Mouse (Mus musculus) kidney, embryonic 16.5 days (tissue): ENCODE measurements around the gene Gys1. TPM values are rescaled to one million over a fixed set of nuclear protein-coding genes. Genes with fewer than 3 reads are reported as not detected.

Source experiments
- ATAC-seq: fragments of 200-750 bp; cut with Nextera tagmentation; 2 replicates; pipeline ENCODE4 v1.8.0; 2017; ENCODE audit warnings: moderate TSS enrichment; ENCODE audit not compliant: low FRiP score, low TSS enrichment
- H3K27ac ChIP-seq: fragments of 300-500 bp; sonication (generic); 2 replicates; pipeline ENCODE4 v1.5.1; 2014; ENCODE audit warnings: low read length
- H3K27me3 ChIP-seq: fragments of 300-500 bp; sonication (generic); 2 replicates; pipeline ENCODE4 v1.6.1; 2014; ENCODE audit warnings: low read length, control low read depth, mixed read lengths; ENCODE audit not compliant: insufficient read depth
- H3K36me3 ChIP-seq: fragments of 300-500 bp; sonication (generic); 2 replicates; pipeline ENCODE4 v1.6.1; 2014; ENCODE audit warnings: low read length, control low read depth, mixed read lengths; ENCODE audit not compliant: insufficient read depth
- H3K4me1 ChIP-seq: fragments of 300-500 bp; sonication (generic); 2 replicates; pipeline ENCODE4 v1.6.1; 2014; ENCODE audit warnings: low read length, control low read depth, mixed read lengths; ENCODE audit not compliant: insufficient read depth
- H3K4me2 ChIP-seq: fragments of 300-500 bp; sonication (generic); replicated peaks from 2 replicates; pipeline ENCODE4 v1.6.1; 2014; ENCODE audit warnings: low read depth, low read length
- H3K4me3 ChIP-seq: fragments of 300-500 bp; sonication (generic); 2 replicates; pipeline ENCODE4 v1.5.1; 2014; ENCODE audit warnings: mild to moderate bottlenecking, low read length
- H3K9ac ChIP-seq: fragments of 300-500 bp; sonication (generic); replicated peaks from 2 replicates; pipeline ENCODE4 v1.6.1; 2014; ENCODE audit warnings: low read length
- H3K9me3 ChIP-seq: fragments of 300-500 bp; sonication (generic); 2 replicates; pipeline ENCODE4 v1.6.1; 2016; ENCODE audit warnings: low read length, control low read depth
- WGBS: fragments of 180-500 bp; shearing (Covaris S2); extraction: QIAGEN DNeasy Blood & Tissue Kit; methylation state at CpG from one replicate; pipeline ENCODE4 v1.1.7; 2014; 5-methylcytosine and 5-hydroxymethylcytosine counted together
- polyA plus RNA-seq: library from polyadenylated mRNA; unstranded; fragments of >200 nt; fragmentation: Nextera tagmentation; extraction: Ambion mirVana; gene quantifications from 2 replicates; pipeline ENCODE4 v1.2.1, GENCODE M21; 2015

Gene Gys1
- polyA plus RNA-seq, 1 experiment from 2014 or later: 51.7 TPM

GRCm38 (mm10) chr7:45486761-45487415, 52.2 kb downstream of the Gys1 start, which contains the start of gene Gm45808:
Gene Gm45808 (minus strand): TSS chr7:45486811.
- ATAC-seq: no peak
- Histone ChIP-seq H3K4me3 (no peak within 1 kb of the TSS), H3K4me1 (peaks cover 26% of the 10 kb centered on the region), H3K4me2 (no peak within 1 kb of the TSS), H3K27ac (no peak within 1 kb of the TSS), H3K9me3 (no peaks in the 10 kb centered on the region), H3K36me3 (no peaks in the 10 kb centered on the region), H3K9ac (no peak within 1 kb of the TSS), H3K27me3 (no peaks in the 10 kb centered on the region)
- 79% methylated on average over 12 of the region's 12 CpGs for WGBS

- peak overlapping the region; percentile 74 for H3K9ac ChIP-seq
- peak overlapping the region; percentile 53 for H3K4me3 ChIP-seq
- H3K4me1 ChIP-seq: peaks cover 26% of the 10 kb centered on the region
- no peak overlapping the region for H3K27ac ChIP-seq
- 38% methylated on average over 11 of the region's 11 CpGs for WGBS
- peaks cover 7% of the 10 kb centered on the region; the same call in 1 of the 2 replicates for H3K36me3 ChIP-seq
- H3K9me3 ChIP-seq: no peaks in the 10 kb centered on the region
- peak overlapping the region; percentile 67 for H3K4me2 ChIP-seq
- ATAC-seq: peak; percentile 28; the same call in 1 of the 2 replicates
- no peaks in the 10 kb centered on the region for H3K27me3 ChIP-seq
Observed at GRCm38 (mm10) chr7:45487861-45488292, 53.2 kb downstream of the Gys1 start.

GRCm38 (mm10) chr7:45488293-45489204, 53.9 kb downstream of the Gys1 start, which contains the start of gene Dhdh:
Gene Dhdh (minus strand): TSS chr7:45488805.
- peak within 1 kb of the TSS; percentile 74 for H3K9ac ChIP-seq
- peak within 1 kb of the TSS; percentile 73 for H3K27ac ChIP-seq
- peak; percentile 49 for ATAC-seq
- WGBS: 10% methylated on average over 38 of the region's 38 CpGs
- no peaks in the 10 kb centered on the region for H3K27me3 ChIP-seq
- peak within 1 kb of the TSS; percentile 53 for H3K4me3 ChIP-seq
- no peaks in the 10 kb centered on the region for H3K9me3 ChIP-seq
- H3K4me1 ChIP-seq: peaks cover 26% of the 10 kb centered on the region
- H3K36me3 ChIP-seq: peaks cover 14% of the 10 kb centered on the region
- peak within 1 kb of the TSS; percentile 67 for H3K4me2 ChIP-seq

GRCm38 (mm10) chr7:45489578-45489977, 54.9 kb downstream of the Gys1 start:
- WGBS: 52% methylated on average over 7 of the region's 7 CpGs
- Histone ChIP-seq H3K36me3 (peaks cover 24% of the 10 kb centered on the region), H3K4me1 (peaks cover 26% of the 10 kb centered on the region), H3K27ac (no peak overlapping the region), H3K27me3 (no peaks in the 10 kb centered on the region), H3K9me3 (no peaks in the 10 kb centered on the region), H3K4me3 (no peak overlapping the region), H3K4me2 (no peak overlapping the region), H3K9ac (no peak overlapping the region)
- no peak for ATAC-seq

GRCm38 (mm10) chr7:45490822-45491221, 56.2 kb downstream of the Gys1 start:
- Histone ChIP-seq H3K9ac (peak overlapping the region; percentile 40), H3K9me3 (no peaks in the 10 kb centered on the region), H3K4me1 (peaks cover 26% of the 10 kb centered on the region), H3K27ac (peak overlapping the region; percentile 44; the same call in 1 of the 2 replicates), H3K4me3 (no peak overlapping the region), H3K4me2 (peak overlapping the region; percentile 36; the same call in 1 of the 2 replicates), H3K36me3 (peaks cover 34% of the 10 kb centered on the region), H3K27me3 (no peaks in the 10 kb centered on the region)
- 25% methylated on average over 9 of the region's 9 CpGs for WGBS
- 0 out of 2 replicates have a peak, but pooled peaks have one; percentile 10 for ATAC-seq

GRCm38 (mm10) chr7:45491264-45491663, 56.6 kb downstream of the Gys1 start:
- 10% methylated on average over 3 of the region's 3 CpGs for WGBS
- H3K9ac ChIP-seq: peak overlapping the region; percentile 40
- H3K27me3 ChIP-seq: no peaks in the 10 kb centered on the region
- no peak overlapping the region for H3K4me3 ChIP-seq
- peak overlapping the region; percentile 44; the same call in 1 of the 2 replicates for H3K27ac ChIP-seq
- peaks cover 39% of the 10 kb centered on the region for H3K36me3 ChIP-seq
- 0 out of 2 replicates have a peak, but pooled peaks have one; percentile 16 for ATAC-seq
- peak overlapping the region; percentile 36 for H3K4me2 ChIP-seq
- H3K4me1 ChIP-seq: peaks cover 26% of the 10 kb centered on the region
- H3K9me3 ChIP-seq: no peaks in the 10 kb centered on the region

GRCm38 (mm10) chr7:45492225-45492844, 57.7 kb downstream of the Gys1 start:
- no peak overlapping the region for H3K4me2 ChIP-seq
- no peak overlapping the region for H3K9ac ChIP-seq
- peaks cover 49% of the 10 kb centered on the region for H3K36me3 ChIP-seq
- no peak overlapping the region for H3K4me3 ChIP-seq
- H3K27me3 ChIP-seq: no peaks in the 10 kb centered on the region
- WGBS: 98% methylated on average over 8 of the region's 8 CpGs
- no peaks in the 10 kb centered on the region for H3K9me3 ChIP-seq
- H3K4me1 ChIP-seq: peaks cover 26% of the 10 kb centered on the region
- H3K27ac ChIP-seq: no peak overlapping the region
- no peak for ATAC-seq

- H3K27me3 ChIP-seq: no peaks in the 10 kb centered on the region
- peaks cover 56% of the 10 kb centered on the region for H3K36me3 ChIP-seq
- peaks cover 26% of the 10 kb centered on the region for H3K4me1 ChIP-seq
- ATAC-seq: no peak
- H3K4me3 ChIP-seq: no peak overlapping the region
- H3K4me2 ChIP-seq: no peak overlapping the region
- H3K9ac ChIP-seq: no peak overlapping the region
- no peak overlapping the region for H3K27ac ChIP-seq
- H3K9me3 ChIP-seq: no peaks in the 10 kb centered on the region
- 92% methylated on average over 5 of the region's 5 CpGs for WGBS
Observed at GRCm38 (mm10) chr7:45492951-45493350, 58.3 kb downstream of the Gys1 start.

GRCm38 (mm10) chr7:45494548-45494947, 59.9 kb downstream of the Gys1 start:
- no peak overlapping the region for H3K4me3 ChIP-seq
- no peak overlapping the region for H3K4me2 ChIP-seq
- peaks cover 16% of the 10 kb centered on the region for H3K4me1 ChIP-seq
- H3K27me3 ChIP-seq: no peaks in the 10 kb centered on the region
- H3K27ac ChIP-seq: no peak overlapping the region
- peaks cover 72% of the 10 kb centered on the region for H3K36me3 ChIP-seq
- 91% methylated on average over 9 of the region's 9 CpGs for WGBS
- ATAC-seq: no peak
- H3K9me3 ChIP-seq: no peaks in the 10 kb centered on the region
- no peak overlapping the region for H3K9ac ChIP-seq
